Mouse (Mus musculus) neural tube, embryonic 14.5 days (tissue): Measurements from ENCODE around the gene Cdh10. TPM values are rescaled to one million over a fixed set of nuclear protein-coding genes. Genes with fewer than 3 reads are reported as not detected.

ENCODE experiments used
- ATAC-seq: fragments of 200-750 bp; cut with Nextera tagmentation; 2 replicates; pipeline ENCODE4 v1.8.0; 2017; ENCODE audit warnings: low read depth, mild to moderate bottlenecking, moderate TSS enrichment, moderate library complexity
- H3K27ac ChIP-seq: fragments of 300-500 bp; sonication (generic); 2 replicates; pipeline ENCODE4 v1.5.1; 2014; ENCODE audit warnings: low read depth, mild to moderate bottlenecking, control low read depth, low read length, moderate library complexity, mixed read lengths
- H3K27me3 ChIP-seq: fragments of 300-500 bp; sonication (generic); 2 replicates; pipeline ENCODE4 v1.6.1; 2014; ENCODE audit warnings: low read length; ENCODE audit not compliant: control insufficient read depth, insufficient read depth
- H3K36me3 ChIP-seq: fragments of 300-500 bp; sonication (generic); 2 replicates; pipeline ENCODE4 v1.6.1; 2014; ENCODE audit warnings: low read length, mixed read lengths; ENCODE audit not compliant: control insufficient read depth, insufficient read depth
- H3K4me1 ChIP-seq: fragments of 300-500 bp; sonication (generic); 2 replicates; pipeline ENCODE4 v1.6.1; 2014; ENCODE audit warnings: low read length; ENCODE audit not compliant: control insufficient read depth, insufficient read depth
- H3K4me2 ChIP-seq: fragments of 300-500 bp; sonication (generic); 2 replicates; pipeline ENCODE4 v1.6.1; 2014; ENCODE audit warnings: mild to moderate bottlenecking, low read depth, low read length, control low read depth
- H3K4me3 ChIP-seq: fragments of 300-500 bp; sonication (generic); 2 replicates; pipeline ENCODE4 v1.5.1; 2014; ENCODE audit warnings: low read depth, low read length, control low read depth, mixed read lengths
- H3K9ac ChIP-seq: fragments of 300-500 bp; sonication (generic); replicated peaks from 2 replicates; pipeline ENCODE4 v1.6.1; 2014; ENCODE audit warnings: low read depth, mild to moderate bottlenecking, control low read depth, low read length, mixed read lengths
- H3K9me3 ChIP-seq: fragments of 300-500 bp; sonication (generic); 2 replicates; pipeline ENCODE4 v1.6.1; 2016; ENCODE audit warnings: low read length; ENCODE audit not compliant: control insufficient read depth
- WGBS: fragments of 180-500 bp; shearing (Covaris S2); extraction: QIAGEN DNeasy Blood & Tissue Kit; methylation state at CpG from one replicate; pipeline ENCODE4 v1.1.7; 2014; 5-methylcytosine and 5-hydroxymethylcytosine counted together
- polyA plus RNA-seq: library from polyadenylated mRNA; unstranded; fragments of >200 nt; fragmentation: Nextera tagmentation; extraction: Ambion mirVana; gene quantifications from 2 replicates; pipeline ENCODE4 v1.2.1, GENCODE M21; 2014

Cdh10 gene
- polyA plus RNA-seq, 1 experiment from 2014 or later, result 28.2 TPM

DNA sequence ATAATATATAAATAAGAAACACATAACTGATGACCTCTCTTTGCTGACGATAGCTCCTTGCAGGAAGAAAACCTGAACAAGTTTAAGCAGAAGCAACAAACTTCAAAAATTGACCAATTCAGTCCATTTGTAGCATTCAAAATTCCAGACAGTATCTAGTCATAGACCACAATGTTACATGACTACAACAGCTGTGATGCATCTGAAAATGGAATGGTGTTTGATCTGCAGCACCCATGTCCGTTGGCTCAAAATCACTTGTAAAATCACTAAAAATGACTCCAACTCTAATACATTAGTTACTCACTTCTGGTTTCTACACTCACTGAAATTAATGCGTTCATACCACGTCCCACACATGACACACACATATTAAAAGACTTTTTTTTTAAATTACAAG lies 91.9 kb downstream of the Cdh10 start:
- no peaks in the 10 kb centered on the region for H3K36me3 ChIP-seq
- H3K9me3 ChIP-seq, result no peaks in the 10 kb centered on the region
- 92% methylated on average over 4 of the region's 4 CpGs for WGBS
- H3K4me2 ChIP-seq, result no peak overlapping the region
- no peak overlapping the region for H3K4me3 ChIP-seq
- no peaks in the 10 kb centered on the region for H3K4me1 ChIP-seq
- H3K27ac ChIP-seq, result no peak overlapping the region
- no peaks in the 10 kb centered on the region for H3K27me3 ChIP-seq
- H3K9ac ChIP-seq, result no peak overlapping the region
- ATAC-seq, result no peak

DNA sequence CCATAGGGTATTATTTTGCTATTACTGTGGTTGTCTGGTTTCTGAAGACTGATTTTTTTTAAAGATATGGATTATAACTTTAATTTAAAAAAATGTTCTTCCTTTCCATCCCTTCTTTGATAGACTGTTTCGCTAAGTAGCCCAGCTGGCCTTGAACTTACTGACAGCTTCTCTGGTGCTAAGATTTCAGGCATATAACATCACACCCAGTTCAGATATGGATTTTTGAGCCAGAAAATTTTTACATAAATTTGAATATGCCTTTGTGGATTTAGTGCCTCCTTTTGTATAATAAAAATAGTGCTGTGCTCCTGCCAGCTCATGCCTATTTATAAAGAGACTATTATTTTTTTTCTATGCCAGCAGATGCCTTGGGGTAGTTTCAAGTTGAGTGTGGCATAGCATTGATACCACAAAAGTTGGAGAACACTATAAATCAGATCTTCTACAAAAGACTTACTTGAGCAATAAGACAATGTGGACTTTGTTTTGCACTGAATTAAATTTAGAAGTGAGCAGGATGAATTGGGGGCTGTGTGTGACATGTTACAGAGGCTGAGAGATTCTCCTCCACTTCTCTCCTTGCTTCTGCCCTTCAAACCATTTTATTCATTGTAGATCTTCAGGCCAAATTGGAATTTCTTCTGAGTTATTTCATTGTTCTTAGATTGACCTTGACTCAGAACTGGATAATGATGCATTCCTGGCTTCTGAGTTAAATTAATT lies 106.8 kb downstream of the Cdh10 start:
- Histone ChIP-seq H3K9me3 (no peaks in the 10 kb centered on the region), H3K4me3 (no peak overlapping the region), H3K4me2 (no peak overlapping the region), H3K36me3 (no peaks in the 10 kb centered on the region), H3K4me1 (no peaks in the 10 kb centered on the region), H3K9ac (no peak overlapping the region), H3K27ac (no peak overlapping the region), H3K27me3 (no peaks in the 10 kb centered on the region)
- no peak; the same call in 1 of the 2 replicates for ATAC-seq
- 86% methylated on average over 1 of the region's 1 CpGs for WGBS

DNA sequence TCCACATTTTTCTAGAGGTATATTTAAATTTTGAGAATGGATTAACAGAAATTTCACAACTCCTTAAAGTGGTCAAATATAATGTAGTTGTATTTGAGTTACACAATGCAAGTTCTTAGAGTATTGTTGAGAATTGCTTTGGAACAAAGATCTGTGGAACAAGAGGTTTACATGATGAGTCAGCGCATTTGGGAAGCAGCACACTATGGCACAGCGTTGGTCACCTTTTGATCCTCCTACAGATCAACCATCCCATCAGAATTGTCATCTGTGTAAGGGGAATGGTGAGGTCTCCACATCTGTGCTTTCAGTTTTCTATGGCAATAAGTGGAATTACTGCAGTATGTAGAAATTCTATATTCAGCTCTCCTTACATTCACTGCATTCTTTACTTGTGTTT lies 108.2 kb downstream of the Cdh10 start:
- Histone ChIP-seq H3K27me3 (no peaks in the 10 kb centered on the region), H3K36me3 (no peaks in the 10 kb centered on the region), H3K4me3 (no peak overlapping the region), H3K27ac (no peak overlapping the region), H3K4me2 (no peak overlapping the region), H3K4me1 (no peaks in the 10 kb centered on the region), H3K9me3 (no peaks in the 10 kb centered on the region), H3K9ac (no peak overlapping the region)
- 81% methylated on average over 2 of the region's 2 CpGs for WGBS
- ATAC-seq, result no peak; the same call in 1 of the 2 replicates

DNA sequence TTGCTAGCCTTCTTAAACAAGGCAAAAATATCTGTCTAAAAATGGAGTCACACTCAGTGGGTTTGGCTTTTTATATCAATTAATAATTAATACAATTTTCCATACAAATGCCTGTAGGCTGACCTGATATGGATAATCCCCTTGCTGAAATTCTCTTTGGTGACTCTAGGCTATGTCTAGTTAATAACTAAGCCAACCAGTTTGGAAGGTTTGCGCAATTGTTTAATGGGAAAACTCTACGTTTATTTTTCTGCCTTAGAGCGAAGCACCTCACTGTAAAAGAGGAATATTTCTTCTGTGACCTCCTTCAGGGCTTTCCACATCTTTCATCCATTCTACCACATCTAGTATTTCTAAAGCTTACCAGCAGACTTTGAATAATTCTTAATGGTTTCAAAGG lies 133.5 kb downstream of the Cdh10 start:
- H3K4me3 ChIP-seq, result no peak overlapping the region
- 94% methylated on average over 3 of the region's 3 CpGs for WGBS
- no peaks in the 10 kb centered on the region for H3K9me3 ChIP-seq
- H3K9ac ChIP-seq, result no peak overlapping the region
- H3K4me2 ChIP-seq, result no peak overlapping the region
- H3K4me1 ChIP-seq, result no peaks in the 10 kb centered on the region
- H3K27me3 ChIP-seq, result no peaks in the 10 kb centered on the region
- no peaks in the 10 kb centered on the region for H3K36me3 ChIP-seq
- no peak for ATAC-seq
- no peak overlapping the region for H3K27ac ChIP-seq

DNA sequence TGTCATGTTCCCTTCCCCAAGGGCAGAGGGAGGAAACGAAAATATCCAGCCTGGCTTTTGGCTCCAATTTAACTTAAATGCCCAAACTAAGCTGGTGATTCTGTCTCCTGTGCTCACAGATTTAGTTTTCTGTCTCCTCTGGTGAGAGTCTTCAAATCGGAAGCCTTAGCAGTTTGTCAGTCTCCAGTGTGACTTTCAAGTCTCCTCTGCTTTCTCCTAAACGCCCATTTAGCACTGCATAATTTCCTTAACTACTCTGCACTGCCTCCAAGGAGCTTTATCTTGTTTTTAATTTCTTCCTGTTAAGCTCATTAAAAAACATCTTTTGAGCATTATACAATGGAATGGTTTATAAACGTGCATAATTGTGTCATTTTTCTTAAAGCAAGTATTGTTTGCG lies 156.3 kb downstream of the Cdh10 start:
- WGBS, result 53% methylated on average over 5 of the region's 5 CpGs
- ATAC-seq, result no peak
- no peaks in the 10 kb centered on the region for H3K9me3 ChIP-seq
- no peak overlapping the region for H3K4me3 ChIP-seq
- no peak overlapping the region for H3K9ac ChIP-seq
- H3K4me1 ChIP-seq, result no peaks in the 10 kb centered on the region
- no peaks in the 10 kb centered on the region for H3K27me3 ChIP-seq
- no peaks in the 10 kb centered on the region for H3K36me3 ChIP-seq
- H3K4me2 ChIP-seq, result no peak overlapping the region
- H3K27ac ChIP-seq, result no peak overlapping the region

DNA sequence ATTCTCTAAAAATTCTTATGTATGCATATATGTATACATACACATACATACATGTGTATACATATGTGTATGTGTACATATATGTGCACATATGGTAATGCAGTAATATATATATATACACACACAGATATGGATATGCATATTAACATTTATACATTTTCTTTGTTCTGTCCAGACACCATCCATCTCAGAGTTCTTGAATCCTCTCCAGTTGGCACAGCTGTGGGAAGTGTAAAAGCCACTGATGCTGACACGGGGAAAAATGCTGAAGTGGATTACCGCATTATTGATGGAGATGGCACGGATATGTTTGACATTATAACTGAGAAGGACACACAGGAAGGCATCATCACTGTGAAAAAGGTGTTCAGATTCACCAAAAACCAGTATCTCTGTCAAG lies 166.1 kb downstream of the Cdh10 start:
- WGBS, result 60% methylated on average over 3 of the region's 3 CpGs
- Histone ChIP-seq H3K4me3 (no peak overlapping the region), H3K9me3 (no peaks in the 10 kb centered on the region), H3K9ac (no peak overlapping the region), H3K27ac (0 out of 2 replicates have a peak overlapping the region, but pooled peaks have one; percentile 13), H3K4me2 (no peak overlapping the region), H3K36me3 (no peaks in the 10 kb centered on the region), H3K4me1 (no peaks in the 10 kb centered on the region), H3K27me3 (no peaks in the 10 kb centered on the region)
- peak; percentile 65 for ATAC-seq

DNA sequence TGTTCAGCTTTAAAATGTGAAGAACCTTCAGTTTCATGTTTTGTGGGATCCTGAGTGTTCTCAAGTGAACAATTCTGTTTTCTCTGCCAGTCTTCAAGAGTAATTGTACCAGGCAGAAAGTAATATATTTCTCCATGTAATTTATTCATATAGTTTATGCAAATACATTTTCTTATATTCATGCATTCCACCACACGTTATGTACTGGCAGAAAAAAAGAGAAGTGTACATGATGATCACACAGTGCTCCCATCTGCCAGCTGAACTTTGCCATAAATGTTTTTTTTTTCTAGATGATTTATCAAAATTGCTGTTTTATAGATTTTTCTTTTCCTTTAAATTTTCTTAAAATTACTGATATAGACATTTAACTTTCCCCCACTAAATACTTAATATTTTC lies 168.9 kb downstream of the Cdh10 start:
- no peak overlapping the region for H3K4me3 ChIP-seq
- no peaks in the 10 kb centered on the region for H3K27me3 ChIP-seq
- WGBS, result 68% methylated on average over 1 of the region's 1 CpGs
- H3K9ac ChIP-seq, result no peak overlapping the region
- no peak overlapping the region for H3K27ac ChIP-seq
- H3K9me3 ChIP-seq, result no peaks in the 10 kb centered on the region
- no peak for ATAC-seq
- no peak overlapping the region for H3K4me2 ChIP-seq
- H3K4me1 ChIP-seq, result no peaks in the 10 kb centered on the region
- no peaks in the 10 kb centered on the region for H3K36me3 ChIP-seq

DNA sequence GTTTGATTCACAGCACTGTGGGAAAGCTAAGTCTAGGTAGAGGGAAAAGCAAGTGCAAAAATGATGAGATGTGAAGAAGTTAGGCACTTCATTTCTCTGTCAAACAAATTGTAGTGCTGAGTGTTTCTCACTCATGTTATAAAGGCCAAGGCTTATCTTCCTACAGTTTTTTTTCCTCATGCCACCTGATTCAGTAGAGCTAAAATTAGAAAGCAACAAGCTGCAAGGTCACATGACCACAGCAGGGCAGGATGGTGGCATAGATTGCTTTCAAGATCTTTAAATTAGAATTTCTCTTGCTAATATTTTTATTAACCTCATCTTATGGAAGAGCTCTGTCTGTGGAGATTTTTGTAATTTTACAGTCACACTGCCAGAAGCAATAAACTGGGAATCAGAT lies 174.8 kb downstream of the Cdh10 start:
- Histone ChIP-seq H3K27ac (no peak overlapping the region), H3K36me3 (no peaks in the 10 kb centered on the region), H3K9me3 (no peaks in the 10 kb centered on the region), H3K4me3 (no peak overlapping the region), H3K4me2 (no peak overlapping the region), H3K4me1 (no peaks in the 10 kb centered on the region), H3K27me3 (no peaks in the 10 kb centered on the region), H3K9ac (no peak overlapping the region)
- ATAC-seq, result no peak

DNA sequence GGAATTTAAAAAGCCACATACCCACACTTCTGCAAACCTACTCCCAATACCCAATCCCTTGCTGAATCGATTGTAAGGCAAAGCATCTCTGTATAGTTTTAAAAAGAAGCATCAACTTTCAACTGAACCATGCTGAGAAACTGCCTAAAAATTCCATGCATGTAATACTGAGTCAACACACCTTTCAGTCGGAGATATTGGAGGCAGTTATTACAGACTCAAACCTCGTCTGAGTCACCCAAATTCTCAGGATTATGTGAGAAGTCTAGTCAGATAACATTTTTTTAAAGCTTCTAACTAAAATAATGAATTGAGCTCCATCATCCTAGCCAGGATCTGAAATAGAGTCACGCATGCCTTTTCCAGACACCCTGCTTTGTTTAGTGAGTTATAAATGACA lies 175.5 kb downstream of the Cdh10 start:
- Histone ChIP-seq H3K27me3 (no peaks in the 10 kb centered on the region), H3K4me1 (no peaks in the 10 kb centered on the region), H3K4me2 (no peak overlapping the region), H3K36me3 (no peaks in the 10 kb centered on the region), H3K4me3 (no peak overlapping the region), H3K27ac (no peak overlapping the region), H3K9me3 (no peaks in the 10 kb centered on the region), H3K9ac (no peak overlapping the region)
- ATAC-seq, result no peak
- 86% methylated on average over 4 of the region's 4 CpGs for WGBS
